Mouse (Mus musculus) layer of hippocampus, postnatal 10 days (tissue): ENCODE results near the gene Olfr1148. TPM values are rescaled to one million over a fixed set of nuclear protein-coding genes. Genes with fewer than 3 reads are reported as not detected.

Source experiments
- DNase-seq, 2 experiments: peaks; one replicate each; pipeline ENCODE4 v3.0.0; 2021; ENCODE audit warnings: low spot score in 2 of 2
- long read RNA-seq: library from polyadenylated mRNA; stranded (forward); transcript quantifications from one replicate; pipeline ENCODE4 v2.0.0, GENCODE M21; 2023
- total RNA-seq, 2 experiments: library from RNA; stranded (reverse); gene quantifications; 2 replicates each; pipeline ENCODE4 v1.2.3; 2021

The Olfr1148 gene
- total RNA-seq, result not detected
- long read RNA-seq, result 0 reads

GRCm38 (mm10) chr2:87830233-87830632, at the start of gene Olfr1148:
Gene Olfr1148 (plus strand): TSS chr2:87830533.
- no peak for DNase-seq

GRCm38 (mm10) chr2:87800292-87800691, 30.0 kb upstream of the Olfr1148 start, which contains the start of gene Olfr1143:
Gene Olfr1143 (plus strand): TSS chr2:87800592.
- DNase-seq, result no peak

- DNase-seq, result no peak
These were observed 20.8 kb upstream of the Olfr1148 start, which contains the start of gene Olfr1145 for GRCm38 (mm10) chr2:87809522-87809921. Gene Olfr1145 (plus strand): TSS chr2:87809822.

GRCm38 (mm10) chr2:87843693-87844092, 13.4 kb downstream of the Olfr1148 start, which contains the start of gene Olfr1150-ps1:
Gene Olfr1150-ps1 (plus strand): TSS chr2:87843993.
- no peak for DNase-seq

GRCm38 (mm10) chr2:87855562-87855961, 25.2 kb downstream of the Olfr1148 start, which contains the start of gene Olfr1151:
Gene Olfr1151 (plus strand): TSS chr2:87855862.
- DNase-seq, result no peak

DNA sequence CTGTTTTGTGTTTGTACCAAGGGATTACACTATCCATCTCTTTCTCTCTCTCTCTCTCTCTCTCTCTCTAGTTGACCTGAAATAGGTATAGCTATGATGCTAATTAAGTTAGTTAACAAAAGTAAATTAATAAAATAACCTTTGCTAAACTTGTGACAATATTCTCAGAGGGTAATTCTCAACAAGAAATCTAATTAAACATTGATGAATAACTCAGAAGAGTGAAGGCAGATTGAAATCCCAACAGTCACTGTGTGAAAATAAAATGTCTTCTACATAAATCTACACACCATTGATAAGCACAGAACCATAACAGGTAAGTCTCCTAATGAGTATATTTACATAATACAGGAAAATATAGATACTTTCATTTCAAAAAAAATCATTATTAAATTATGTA, 35.9 kb downstream of the Olfr1148 start, which contains the start of gene Olfr1152:
Olfr1152 (plus strand) TSS at position 301 of the 400 bp plus-strand sequence.
- DNase-seq, result no peak

Other genes starting within 250 kb of the Olfr1148 start
- not detected for gene Olfr1130, start 224.3 kb upstream of the Olfr1148 start, total RNA-seq
- gene Olfr1131, start 203.4 kb upstream of the Olfr1148 start, total RNA-seq, result not detected
- gene Olfr1132, start 193.0 kb upstream of the Olfr1148 start, total RNA-seq, result not detected
- gene Olfr1133, start 183.2 kb upstream of the Olfr1148 start, total RNA-seq, result not detected
- not detected for gene Olfr1134, start 172.1 kb upstream of the Olfr1148 start, total RNA-seq
- not detected for gene Olfr1135, start 156.9 kb upstream of the Olfr1148 start, total RNA-seq
- gene Olfr1136, start 136.6 kb upstream of the Olfr1148 start, total RNA-seq, result not detected
- gene Olfr1137, start 117.4 kb upstream of the Olfr1148 start, total RNA-seq, result not detected
- not detected for gene Olfr1138, start 90.6 kb upstream of the Olfr1148 start, total RNA-seq
- gene Olfr1140, start 86.8 kb upstream of the Olfr1148 start, total RNA-seq, result not detected
- gene Olfr1141, start 76.5 kb upstream of the Olfr1148 start, total RNA-seq, result not detected
- gene Olfr152, start 51.0 kb upstream of the Olfr1148 start, total RNA-seq, result not detected
- gene Olfr1143, start 29.9 kb upstream of the Olfr1148 start, total RNA-seq, result not detected
- not detected for gene Olfr1145, start 20.7 kb upstream of the Olfr1148 start, total RNA-seq
- not detected for gene Olfr1150-ps1, start 13.5 kb downstream of the Olfr1148 start, total RNA-seq
- not detected for gene Olfr1151, start 25.3 kb downstream of the Olfr1148 start, total RNA-seq
- gene Olfr1152, start 36.0 kb downstream of the Olfr1148 start, total RNA-seq, result under 1 TPM in 1 of 2 experiments, not detected in 1; 0.04 TPM
- gene Olfr1153, start 64.4 kb downstream of the Olfr1148 start, total RNA-seq, result not detected
- gene Olfr1154, start 74.6 kb downstream of the Olfr1148 start, total RNA-seq, result not detected
- gene Olfr1155, start 114.6 kb downstream of the Olfr1148 start, total RNA-seq, result not detected
- not detected for gene Olfr1156, start 122.6 kb downstream of the Olfr1148 start, total RNA-seq
- not detected for gene Olfr1157, start 137.8 kb downstream of the Olfr1148 start, total RNA-seq
- not detected for gene Olfr74, start 144.1 kb downstream of the Olfr1148 start, total RNA-seq
- not detected for gene Olfr1158, start 159.6 kb downstream of the Olfr1148 start, total RNA-seq
- gene Olfr1160, start 177.7 kb downstream of the Olfr1148 start, total RNA-seq, result not detected
- not detected for gene Olfr1161, start 192.2 kb downstream of the Olfr1148 start, total RNA-seq
- gene Olfr73, start 207.2 kb downstream of the Olfr1148 start, total RNA-seq, result not detected
- gene Olfr1162, start 220.6 kb downstream of the Olfr1148 start, total RNA-seq, result not detected
- not detected for gene Olfr1163, start 241.3 kb downstream of the Olfr1148 start, total RNA-seq